Mouse (Mus musculus) CD4-positive, CD25-positive, alpha-beta regulatory T cell, adult 4 months (primary cell): ENCODE data around the gene Atf4. TPM values are rescaled to one million over a fixed set of nuclear protein-coding genes. Genes with fewer than 3 reads are reported as not detected.

Source experiments
- ATAC-seq: one replicate; pipeline ENCODE4 v1.8.0; 2017
- polyA plus RNA-seq, 2 experiments: library from polyadenylated mRNA; unstranded; fragments of 100-300 nt; shearing (Covaris generic); gene quantifications; one replicate each; pipeline ENCODE4 v1.2.1; 2017

The Atf4 gene
- 10 to 100 TPM; 80.4 to 96.5 TPM for polyA plus RNA-seq

DNA sequence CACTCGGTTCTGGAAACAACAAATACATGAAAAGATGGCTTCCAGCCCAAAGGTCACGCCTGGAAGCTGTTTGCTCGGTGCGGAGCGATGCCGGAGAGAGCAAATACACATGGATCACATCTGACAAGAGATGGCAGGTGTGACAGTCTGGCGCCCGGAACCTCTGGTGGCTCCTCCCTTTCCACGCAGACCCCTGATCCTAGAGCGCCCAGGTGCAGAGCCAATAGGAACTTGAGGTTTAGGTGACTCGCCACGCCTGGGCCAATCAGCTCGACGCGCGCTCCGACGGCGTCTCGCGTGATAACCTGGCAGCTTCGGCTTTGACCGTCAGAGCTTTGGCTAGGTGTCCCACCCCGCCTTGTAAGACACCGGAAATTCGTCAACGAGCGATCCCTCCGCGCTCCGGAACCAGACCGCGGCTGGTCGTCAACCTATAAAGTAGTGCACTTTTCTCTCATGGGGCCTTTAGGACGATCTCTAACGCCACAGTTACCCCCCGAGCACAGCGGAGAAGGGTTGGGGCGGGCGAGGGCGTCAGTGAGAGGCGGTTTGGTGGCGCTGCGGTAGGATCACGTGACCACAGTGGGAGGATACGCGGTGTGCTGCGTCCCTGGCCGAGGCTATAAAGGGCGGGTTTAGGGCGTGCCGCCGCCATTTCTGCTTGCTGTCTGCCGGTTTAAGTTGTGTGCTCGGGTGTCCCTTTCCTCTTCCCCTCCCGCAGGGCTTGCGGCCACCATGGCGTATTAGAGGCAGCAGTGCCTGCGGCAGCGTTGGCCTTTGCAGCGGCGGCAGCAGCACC, at the start of gene Atf4:
Atf4 (plus strand) TSS at position 338 of the 799 bp plus-strand sequence.
- peak; percentile 91 for ATAC-seq

DNA sequence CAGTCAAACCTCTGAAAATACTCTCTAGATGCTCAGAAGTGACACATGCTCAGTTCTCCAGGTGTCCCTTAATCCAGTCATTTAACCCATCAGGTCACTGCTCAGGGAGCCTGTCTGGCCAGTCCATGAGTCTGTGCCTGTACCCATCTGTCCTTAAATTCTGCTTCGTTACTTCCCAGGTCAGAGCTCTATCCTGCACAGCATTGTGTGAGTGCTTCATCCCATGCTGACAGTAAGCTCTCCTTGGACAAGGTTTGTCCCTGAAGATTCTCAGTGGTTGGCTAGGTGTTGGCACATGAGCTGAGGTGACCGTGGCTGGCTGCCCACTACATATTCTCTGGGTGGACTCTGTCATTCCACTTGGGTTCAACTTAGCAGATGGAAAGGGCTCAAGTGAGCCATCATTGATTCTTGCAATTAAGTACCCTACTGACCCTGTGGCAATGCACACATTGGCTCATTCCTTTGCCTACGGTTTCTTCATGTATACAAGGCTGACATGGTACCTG, 48.9 kb upstream of the Atf4 start:
- ATAC-seq = no peak

- ATAC-seq = no peak
These were observed 46.5 kb upstream of the Atf4 start for GRCm38 (mm10) chr15:80208446-80208845.

- no peak for ATAC-seq
These were observed 41.3 kb upstream of the Atf4 start for GRCm38 (mm10) chr15:80213688-80214087.

- ATAC-seq = no peak
These were observed 39.1 kb upstream of the Atf4 start for GRCm38 (mm10) chr15:80215716-80216479.

DNA sequence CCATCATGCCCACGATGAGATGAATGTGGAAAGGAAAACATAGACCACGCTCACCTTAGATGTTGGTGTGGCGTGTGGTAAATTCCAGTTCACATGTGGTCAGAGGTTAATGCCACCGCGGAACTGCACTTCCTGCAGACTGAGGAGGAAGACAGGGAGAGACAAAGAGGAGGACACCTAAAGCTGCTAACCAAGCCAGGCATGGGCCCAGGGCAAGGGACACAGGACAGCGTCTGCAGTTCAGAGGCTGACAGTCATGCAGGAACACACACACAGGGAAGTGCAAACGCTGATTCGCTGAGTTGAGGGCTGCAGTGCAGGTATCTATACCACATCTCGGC, 38.5 kb upstream of the Atf4 start:
- ATAC-seq = no peak

DNA sequence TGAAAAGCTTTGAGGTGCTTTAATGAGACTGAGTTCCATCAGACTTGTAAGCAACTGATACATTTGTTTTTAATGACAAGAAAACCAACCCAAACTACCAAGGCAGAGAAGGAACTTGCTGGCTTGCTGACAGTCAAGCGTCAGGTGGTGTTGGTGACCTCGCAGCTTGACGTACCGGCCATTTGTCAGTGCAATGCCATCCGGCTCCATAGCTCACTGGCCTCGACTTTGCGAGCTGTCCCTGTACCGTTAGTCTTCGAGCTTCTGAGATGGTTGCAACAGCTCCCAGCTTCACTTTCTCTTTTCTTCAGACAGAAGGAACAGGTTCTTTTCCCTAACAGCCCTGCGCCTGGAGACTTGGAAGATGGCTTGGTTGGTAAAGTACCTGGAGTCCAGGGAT, 37.5 kb upstream of the Atf4 start:
- ATAC-seq = no peak

- ATAC-seq = peak; percentile 86
These were observed 35.8 kb upstream of the Atf4 start for GRCm38 (mm10) chr15:80219211-80219610.

- no peak for ATAC-seq
These were observed 35.0 kb upstream of the Atf4 start for GRCm38 (mm10) chr15:80219705-80220657.

GRCm38 (mm10) chr15:80221031-80221430, 34.0 kb upstream of the Atf4 start:
- ATAC-seq = peak; percentile 7

DNA sequence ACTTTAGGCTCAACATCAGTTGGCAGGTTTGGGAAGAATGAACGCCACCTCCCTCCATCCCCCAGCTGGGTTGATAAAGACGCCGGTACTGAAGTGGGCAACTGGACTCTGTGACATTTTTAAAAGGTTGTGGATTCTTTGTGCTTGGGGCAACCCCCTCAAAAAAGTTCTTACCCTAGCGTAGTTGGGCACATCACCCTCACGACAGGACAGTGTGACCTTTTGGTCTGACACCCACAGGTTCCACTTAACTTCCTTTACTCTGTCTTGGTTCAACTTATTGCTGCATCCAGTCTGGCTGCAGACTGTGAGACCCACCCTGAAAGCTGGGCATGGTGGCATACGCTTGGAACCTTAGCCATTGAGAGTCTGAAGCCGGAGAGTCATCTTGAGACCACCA, 31.2 kb upstream of the Atf4 start:
- ATAC-seq = no peak

DNA sequence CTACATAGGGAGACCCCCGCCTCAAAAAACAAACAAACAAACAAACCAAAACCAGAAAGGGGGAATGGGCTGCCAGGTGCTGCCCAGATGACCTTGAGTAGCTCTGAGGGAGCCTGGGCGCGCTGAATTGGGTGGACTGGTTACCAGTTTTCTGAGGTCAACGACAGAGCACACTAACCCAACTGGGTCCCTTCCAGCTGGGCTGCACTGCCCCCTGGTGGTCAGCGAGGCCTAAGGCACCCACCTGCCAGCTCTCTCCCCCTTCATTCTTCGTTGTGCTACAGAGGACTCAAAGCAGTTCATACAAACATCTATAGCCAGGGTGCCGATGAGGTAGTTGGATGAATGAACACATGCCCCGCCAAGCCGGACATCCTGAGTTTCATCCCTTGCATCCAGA, 29.8 kb upstream of the Atf4 start:
- ATAC-seq = peak; percentile 80

- no peak for ATAC-seq
These were observed 29.2 kb upstream of the Atf4 start for GRCm38 (mm10) chr15:80225796-80226195.

DNA sequence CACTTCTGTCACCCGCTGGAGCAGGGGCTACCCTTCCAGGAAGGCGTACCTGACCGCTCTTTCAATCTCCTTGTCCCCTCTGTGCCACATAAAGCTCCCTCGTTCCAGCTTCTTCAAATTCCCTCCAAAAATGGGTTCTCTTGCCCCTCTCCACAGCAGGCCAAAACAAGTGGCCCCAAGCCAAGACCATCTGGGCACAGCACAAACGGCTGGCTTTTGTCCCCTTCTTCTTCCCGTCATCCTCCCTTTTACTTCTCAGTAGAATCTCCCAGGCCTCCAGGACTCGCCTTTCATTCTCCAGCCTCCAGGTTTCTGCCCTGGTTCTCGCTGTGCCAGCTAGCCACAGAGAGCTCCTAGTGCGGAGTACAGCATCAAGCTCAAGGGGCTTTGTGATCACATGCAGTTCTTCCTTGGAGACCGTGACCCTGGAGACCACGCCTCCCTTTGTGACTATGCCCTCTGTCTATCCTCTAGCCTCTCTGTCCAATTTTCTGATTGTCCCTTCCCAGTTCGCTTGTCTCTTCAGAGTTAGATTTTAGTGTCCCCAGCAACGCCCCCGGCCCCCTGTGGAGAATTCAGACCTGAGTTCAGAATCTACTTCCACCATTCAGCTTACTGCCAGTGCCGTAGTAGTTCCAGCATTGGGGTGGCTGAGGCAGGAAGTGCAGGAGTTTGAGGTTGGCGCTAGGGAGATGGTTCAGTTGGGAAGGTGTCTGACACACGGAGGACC, 26.7 kb upstream of the Atf4 start:
- no peak for ATAC-seq

DNA sequence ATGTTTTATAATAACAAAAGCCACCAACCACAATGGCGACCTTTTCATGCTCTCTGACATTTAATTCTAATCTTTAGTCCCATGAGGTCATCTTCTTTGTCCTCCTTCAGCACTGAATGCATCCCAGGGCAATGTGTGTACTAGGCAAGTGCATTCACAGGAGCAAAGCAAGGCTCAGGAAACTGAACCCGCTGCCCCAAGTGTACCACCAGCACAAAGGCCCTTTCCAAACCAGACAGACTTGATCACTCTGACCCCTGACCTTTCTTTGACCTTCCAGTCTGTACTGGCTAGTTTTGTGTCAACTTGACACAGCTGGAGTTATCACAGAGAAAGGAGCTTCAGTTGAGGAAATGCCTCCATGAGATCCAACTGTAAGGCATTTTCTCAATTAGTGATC, 22.7 kb upstream of the Atf4 start:
- no peak for ATAC-seq

DNA sequence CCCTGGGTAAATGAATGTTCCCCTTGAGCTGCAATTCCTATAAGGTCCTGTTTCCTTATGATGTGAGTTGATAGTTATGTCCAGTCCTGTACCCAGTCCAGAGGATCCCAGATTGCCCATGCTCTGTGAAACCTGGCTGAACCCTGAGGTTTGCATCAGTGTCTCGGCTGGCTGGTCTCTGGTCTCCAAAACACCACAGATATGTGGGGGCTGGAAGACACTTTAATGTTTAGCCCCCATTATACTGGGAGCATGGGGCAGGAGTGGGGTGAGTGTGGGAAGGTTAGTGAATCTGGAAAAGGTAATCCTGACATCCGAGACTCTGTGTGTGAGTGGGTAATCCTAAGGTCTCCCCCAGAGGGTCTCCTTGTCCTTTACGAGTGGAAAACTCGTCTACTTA, 21.9 kb upstream of the Atf4 start:
- no peak for ATAC-seq

- ATAC-seq = peak; percentile 98
These were observed 21.1 kb upstream of the Atf4 start, which contains the start of gene Mief1 for GRCm38 (mm10) chr15:80233733-80234509. Mief1 (plus strand) TSS chr15:80234018.

DNA sequence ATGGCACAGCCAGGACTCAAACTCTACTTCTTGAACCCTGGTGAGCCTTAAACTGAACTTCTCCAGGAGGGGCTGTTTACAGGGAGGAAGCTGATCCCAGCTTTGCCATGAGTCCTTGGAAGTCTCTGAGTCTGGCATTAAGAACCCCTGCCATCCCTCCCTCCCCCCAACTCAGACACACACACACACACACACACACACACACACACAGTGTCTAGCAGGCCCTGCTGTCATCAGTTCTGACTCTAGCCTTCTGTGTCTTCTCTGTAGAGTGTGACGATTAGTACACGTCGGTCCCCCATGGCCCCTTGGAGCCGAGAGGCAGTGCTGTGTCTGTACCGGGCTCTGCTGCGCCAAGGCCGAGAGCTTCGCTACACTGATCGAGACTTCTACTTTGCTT, 19.4 kb upstream of the Atf4 start, which contains the start of gene AC140267.1:
AC140267.1 (plus strand) TSS at position 301 of the 400 bp plus-strand sequence.
- no peak for ATAC-seq

DNA sequence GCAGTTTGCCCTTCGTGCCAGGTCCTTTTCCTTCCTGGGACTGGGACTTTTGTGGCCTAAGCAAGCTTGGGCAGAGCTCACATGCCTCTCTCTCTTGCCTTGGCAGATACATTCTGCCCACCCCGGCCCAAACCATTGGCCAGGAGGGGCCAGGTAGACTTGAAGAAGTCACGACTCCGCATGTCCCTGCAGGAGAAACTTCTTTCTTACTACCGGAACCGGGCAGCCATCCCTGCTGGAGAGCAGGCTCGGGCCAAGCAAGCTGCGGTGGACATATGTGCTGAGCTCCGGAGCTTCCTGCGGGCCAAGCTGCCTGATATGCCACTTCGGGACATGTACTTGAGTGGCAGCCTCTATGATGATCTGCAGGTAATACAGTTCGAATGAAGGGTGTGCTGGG, 6.8 kb upstream of the Atf4 start:
- ATAC-seq = no peak

DNA sequence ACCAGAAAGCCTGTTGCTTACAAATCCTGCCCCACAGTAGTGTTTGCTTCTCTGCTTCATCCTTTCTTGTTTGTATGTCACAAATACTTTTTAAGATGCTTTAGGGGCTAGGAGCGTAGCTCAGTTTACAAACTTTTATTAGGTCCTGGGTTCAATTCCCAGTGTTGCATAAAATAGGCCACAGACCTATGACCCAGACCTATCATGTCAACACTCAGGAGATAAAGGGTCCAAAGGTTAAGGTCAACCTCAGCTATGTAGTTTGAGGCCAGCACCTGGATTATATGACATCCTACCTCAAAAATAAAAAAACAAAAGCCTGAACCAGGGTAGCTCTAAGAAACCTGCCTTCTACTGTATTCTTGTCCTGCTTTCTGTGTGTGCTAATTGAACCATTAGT, 6.4 kb upstream of the Atf4 start:
- no peak for ATAC-seq

GRCm38 (mm10) chr15:80249672-80250071, 5.3 kb upstream of the Atf4 start:
- ATAC-seq = no peak
